Mouse (Mus musculus): ENCODE results near the gene Plxna3.

The Plxna3 gene

GRCm38 (mm10) chrX:74368209-74368909 is 39.5 kb downstream of the Plxna3 start:
- DNase-seq = peak; percentile 74 to 84

- peak; percentile 74 to 85 for DNase-seq
Measured at GRCm38 (mm10) chrX:74372888-74373549, 44.2 kb downstream of the Plxna3 start, which contains the start of the genes Ubl4a and Slc10a3. Gene Ubl4a, minus strand, starts transcription at chrX:74373218. Gene Slc10a3, minus strand, starts transcription at chrX:74373349.

GRCm38 (mm10) chrX:74384451-74384850 is 55.6 kb downstream of the Plxna3 start:
- no peak for DNase-seq

- DNase-seq = no peak
Measured at GRCm38 (mm10) chrX:74388153-74388552, 59.3 kb downstream of the Plxna3 start.

GRCm38 (mm10) chrX:74392535-74393443 is 63.9 kb downstream of the Plxna3 start, which contains the start of the genes Fam3a and Ikbkg:
Gene Fam3a, minus strand, starts transcription at chrX:74393272.
Gene Ikbkg, plus strand, starts transcription at chrX:74393290.
- peak; percentile 83 to 88 for DNase-seq

Measured in cerebellum, postnatal 25 days (tissue).